Mouse (Mus musculus) Patski (cell line): ENCODE results near the gene Kif27. TPM values are rescaled to one million over a fixed set of nuclear protein-coding genes. Genes with fewer than 3 reads are reported as not detected.

Experiments
- ATAC-seq: fragments of 100-300 bp; one replicate; pipeline ENCODE4 v1.8.0; 2021
- CTCF ChIA-PET: fragments of 350-600 bp; sonication (Branson Sonifier 250); formaldehyde crosslinking; loops from one replicate; lab custom pipeline; 2022; ENCODE audit warnings: inconsistent platforms; lab: Charles Lee
- POLR2A ChIA-PET: fragments of 350-600 bp; sonication (Branson Sonifier 250); formaldehyde crosslinking; loops from one replicate; lab custom pipeline; 2022; ENCODE audit warnings: antibody characterized with exemption, inconsistent platforms; lab: Charles Lee
- DNase-seq: peaks from one replicate; pipeline ENCODE4 v3.0.0-alpha.2; 2011; ENCODE audit warnings: low read depth, low spot score
- H3K27me3 ChIP-seq: fragments of 371-371 bp; one replicate; pipeline ENCODE4 v1.5.1; 2021
- CTCF ChIP-seq: fragments of 100-300 bp; IDR thresholded peaks from one replicate; pipeline ENCODE4 v1.5.1; 2021
- in situ Hi-C: fragments of 300-500 bp; cut with MboI; formaldehyde crosslinking; loops from 3 replicates; pipeline ENCODE4 v1.11.1; 2018; ENCODE audit warnings: low pct_unique_long_range_greater_than_20kb, mixed read lengths
- polyA plus RNA-seq: library from polyadenylated mRNA; unstranded; gene quantifications from one replicate; pipeline ENCODE4 v1.2.3, GENCODE M21; 2021

The Kif27 gene
- polyA plus RNA-seq, 1 experiment from 2014 or later: 1.3 TPM

GRCm38 (mm10) chr13:58263546-58263945 lies 95.4 kb downstream of the Kif27 start:
- no peak for DNase-seq
- in situ Hi-C loops: no loop called here
- no peaks in the 10 kb centered on the region for H3K27me3 ChIP-seq
- POLR2A ChIA-PET: no interaction called here
- no peak for ATAC-seq
- no peak for TF ChIP-seq CTCF
- CTCF ChIA-PET: interaction anchor here (0.9 kb wide), 1 partner anchor 10 kb away, joined by 3 read pairs; no protein-coding TSS in a partner anchor

GRCm38 (mm10) chr13:58261674-58262073 lies 97.2 kb downstream of the Kif27 start:
- H3K27me3 ChIP-seq: no peaks in the 10 kb centered on the region
- in situ Hi-C loops: no loop called here
- ATAC-seq (no peak), DNase-seq (no peak)
- TF ChIP-seq CTCF: no peak
- POLR2A ChIA-PET: no interaction called here
- CTCF ChIA-PET: no interaction called here

GRCm38 (mm10) chr13:58253268-58253667 lies 105.7 kb downstream of the Kif27 start:
- in situ Hi-C loops: no loop called here
- peak; percentile 40 for TF ChIP-seq CTCF
- CTCF ChIA-PET: interaction anchor here (0.6 to 2.3 kb wide), 5 partner anchors 9 to 25 kb away, joined by 3 to 6 read pairs (median 4); no protein-coding TSS in a partner anchor
- no peaks in the 10 kb centered on the region for H3K27me3 ChIP-seq
- no peak for ATAC-seq
- POLR2A ChIA-PET: no interaction called here
- DNase-seq: no peak

GRCm38 (mm10) chr13:58248957-58249356 lies 110.0 kb downstream of the Kif27 start:
- in situ Hi-C loops: no loop called here
- ATAC-seq: no peak
- TF ChIP-seq CTCF: no peak
- ChIA-PET CTCF (interaction anchor here (1.1 kb wide), 1 partner anchor 100 kb away, joined by 3 read pairs; no protein-coding TSS in a partner anchor), POLR2A (no interaction called here)
- DNase-seq: no peak
- H3K27me3 ChIP-seq: no peaks in the 10 kb centered on the region

Other genes starting within 250 kb of the Kif27 start
- gene Klhl3, start 245.5 kb downstream of the Kif27 start, polyA plus RNA-seq: 0.35 TPM
- 159 TPM for gene Hnrnpa0, start 230.6 kb downstream of the Kif27 start, polyA plus RNA-seq
- 29.4 TPM for gene Idnk, start 201.5 kb downstream of the Kif27 start, polyA plus RNA-seq
- gene Ubqln1, start 143.5 kb downstream of the Kif27 start, polyA plus RNA-seq: 132 TPM
- 70.2 TPM for gene Gkap1, start 83.4 kb downstream of the Kif27 start, polyA plus RNA-seq
- 5.9 TPM for gene 2210016F16Rik, start 26.1 kb upstream of the Kif27 start, polyA plus RNA-seq
- gene Rmi1, start 43.1 kb upstream of the Kif27 start, polyA plus RNA-seq: 19.1 TPM
- 797 TPM for gene Hnrnpk, start 44.2 kb upstream of the Kif27 start, polyA plus RNA-seq